Mouse (Mus musculus): ENCODE measurements around the gene Polr2b. TPM values are rescaled to one million over a fixed set of nuclear protein-coding genes. Genes with fewer than 3 reads are reported as not detected.

Gene Polr2b
- polyA plus RNA-seq, 1 experiment from 2014 or later, result 24.9 TPM

- no peak overlapping the region for H3K4me2 ChIP-seq (ENCODE audit: low read depth, low read length)
- no peak overlapping the region for H3K27ac ChIP-seq (ENCODE audit: low read length)
- H3K4me3 ChIP-seq (ENCODE audit: low read depth, low read length), result no peak overlapping the region
- H3K9me3 ChIP-seq (replicated peaks; ENCODE audit: control insufficient read depth, low read length), result no peaks in the 10 kb centered on the region
- H3K4me1 ChIP-seq (ENCODE audit: control insufficient read depth, low read depth, low read length), result peaks cover 5% of the 10 kb centered on the region
- ATAC-seq (ENCODE audit: low read depth), result no peak
- 34% methylated on average over 6 of the region's 6 CpGs for WGBS (ENCODE audit: insufficient replicate concordance)
- H3K36me3 ChIP-seq (ENCODE audit: control insufficient read depth, insufficient read depth), result no peaks in the 10 kb centered on the region
- no peak overlapping the region for H3K9ac ChIP-seq (ENCODE audit: low read depth, low read length)
- H3K27me3 ChIP-seq (ENCODE audit: control insufficient read depth, insufficient read depth, low read depth, low read length), result no peaks in the 10 kb centered on the region
Observed at GRCm38 (mm10) chr5:77385900-77386595, 76.1 kb downstream of the Polr2b start.

GRCm38 (mm10) chr5:77386596-77387413 is 76.9 kb downstream of the Polr2b start:
- Histone ChIP-seq H3K4me3 (ENCODE audit: low read depth, low read length) (no peak overlapping the region), H3K9ac (ENCODE audit: low read depth, low read length) (no peak overlapping the region), H3K27ac (ENCODE audit: low read length) (no peak overlapping the region), H3K27me3 (ENCODE audit: control insufficient read depth, insufficient read depth, low read depth, low read length) (no peaks in the 10 kb centered on the region), H3K4me1 (ENCODE audit: control insufficient read depth, low read depth, low read length) (peaks cover 5% of the 10 kb centered on the region), H3K9me3 (replicated peaks; ENCODE audit: control insufficient read depth, low read length) (no peaks in the 10 kb centered on the region), H3K36me3 (ENCODE audit: control insufficient read depth, insufficient read depth) (no peaks in the 10 kb centered on the region), H3K4me2 (ENCODE audit: low read depth, low read length) (no peak overlapping the region)
- peak; percentile 16; the same call in 1 of the 2 replicates for ATAC-seq (ENCODE audit: low read depth)
- WGBS (ENCODE audit: insufficient replicate concordance), result 24% methylated on average over 10 of the region's 10 CpGs

DNA sequence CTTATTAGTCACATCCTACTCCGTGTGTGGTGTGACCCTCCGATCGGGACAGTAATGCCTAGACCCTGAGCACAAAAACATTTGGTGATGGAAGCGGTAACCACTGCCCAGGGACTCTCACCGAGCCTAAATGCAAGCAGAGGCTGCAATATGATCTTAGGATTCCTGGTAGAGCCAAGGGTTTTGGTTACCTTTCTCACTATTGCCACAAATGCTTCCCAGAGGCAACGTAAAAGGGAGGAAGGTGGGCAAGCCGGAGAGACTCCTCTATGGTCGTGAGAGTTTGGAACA is 77.4 kb downstream of the Polr2b start:
- WGBS (ENCODE audit: insufficient replicate concordance), result 66% methylated on average over 8 of the region's 8 CpGs
- no peak overlapping the region for H3K4me3 ChIP-seq (ENCODE audit: low read depth, low read length)
- no peak overlapping the region for H3K9ac ChIP-seq (ENCODE audit: low read depth, low read length)
- H3K9me3 ChIP-seq (replicated peaks; ENCODE audit: control insufficient read depth, low read length), result no peaks in the 10 kb centered on the region
- no peaks in the 10 kb centered on the region for H3K36me3 ChIP-seq (ENCODE audit: control insufficient read depth, insufficient read depth)
- H3K4me1 ChIP-seq (ENCODE audit: control insufficient read depth, low read depth, low read length), result peaks cover 5% of the 10 kb centered on the region
- ATAC-seq (ENCODE audit: low read depth), result no peak
- no peak overlapping the region for H3K4me2 ChIP-seq (ENCODE audit: low read depth, low read length)
- H3K27me3 ChIP-seq (ENCODE audit: control insufficient read depth, insufficient read depth, low read depth, low read length), result no peaks in the 10 kb centered on the region
- H3K27ac ChIP-seq (ENCODE audit: low read length), result no peak overlapping the region

GRCm38 (mm10) chr5:77388359-77388758 is 78.4 kb downstream of the Polr2b start:
- WGBS (ENCODE audit: insufficient replicate concordance), result 57% methylated on average over 6 of the region's 6 CpGs
- Histone ChIP-seq H3K4me3 (ENCODE audit: low read depth, low read length) (no peak overlapping the region), H3K27me3 (ENCODE audit: control insufficient read depth, insufficient read depth, low read depth, low read length) (no peaks in the 10 kb centered on the region), H3K36me3 (ENCODE audit: control insufficient read depth, insufficient read depth) (no peaks in the 10 kb centered on the region), H3K4me1 (ENCODE audit: control insufficient read depth, low read depth, low read length) (peaks cover 5% of the 10 kb centered on the region), H3K9ac (ENCODE audit: low read depth, low read length) (no peak overlapping the region), H3K9me3 (replicated peaks; ENCODE audit: control insufficient read depth, low read length) (no peaks in the 10 kb centered on the region), H3K4me2 (ENCODE audit: low read depth, low read length) (no peak overlapping the region), H3K27ac (ENCODE audit: low read length) (no peak overlapping the region)
- no peak for ATAC-seq (ENCODE audit: low read depth)

GRCm38 (mm10) chr5:77390272-77390671 is 80.3 kb downstream of the Polr2b start:
- no peaks in the 10 kb centered on the region for H3K36me3 ChIP-seq (ENCODE audit: control insufficient read depth, insufficient read depth)
- H3K9ac ChIP-seq (ENCODE audit: low read depth, low read length), result no peak overlapping the region
- no peak overlapping the region for H3K4me3 ChIP-seq (ENCODE audit: low read depth, low read length)
- H3K4me2 ChIP-seq (ENCODE audit: low read depth, low read length), result no peak overlapping the region
- H3K9me3 ChIP-seq (replicated peaks; ENCODE audit: control insufficient read depth, low read length), result no peaks in the 10 kb centered on the region
- H3K27me3 ChIP-seq (ENCODE audit: control insufficient read depth, insufficient read depth, low read depth, low read length), result no peaks in the 10 kb centered on the region
- WGBS (ENCODE audit: insufficient replicate concordance), result 73% methylated on average over 2 of the region's 2 CpGs
- no peak overlapping the region for H3K27ac ChIP-seq (ENCODE audit: low read length)
- no peaks in the 10 kb centered on the region for H3K4me1 ChIP-seq (ENCODE audit: control insufficient read depth, low read depth, low read length)
- no peak for ATAC-seq (ENCODE audit: low read depth)

DNA sequence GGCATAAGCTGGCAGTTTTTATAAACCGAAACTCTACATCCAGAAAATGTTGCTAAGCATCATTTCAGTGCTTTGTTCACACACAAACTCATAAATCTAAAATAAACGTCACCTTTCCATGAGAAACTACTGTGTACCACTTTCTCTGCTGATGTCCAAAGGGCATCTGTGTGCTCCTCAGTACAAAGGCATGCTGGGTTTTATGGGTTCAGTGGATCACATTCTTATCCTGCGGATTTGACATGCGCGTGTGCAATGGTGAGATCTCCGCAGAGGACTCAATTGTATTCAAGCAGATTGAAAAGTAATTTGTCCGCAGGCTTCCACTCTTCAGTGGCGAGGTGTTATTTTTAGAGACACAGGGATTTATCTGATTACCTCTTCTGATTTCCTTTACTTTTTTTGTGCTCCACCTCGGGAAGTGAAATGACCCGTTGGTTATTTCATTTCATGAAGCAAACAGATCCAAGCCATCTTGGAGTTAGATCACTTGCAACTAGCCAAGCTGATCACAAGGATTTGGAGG is 83.2 kb downstream of the Polr2b start:
- Histone ChIP-seq H3K4me1 (ENCODE audit: control insufficient read depth, low read depth, low read length) (no peaks in the 10 kb centered on the region), H3K4me2 (ENCODE audit: low read depth, low read length) (no peak overlapping the region), H3K9me3 (replicated peaks; ENCODE audit: control insufficient read depth, low read length) (no peaks in the 10 kb centered on the region), H3K27me3 (ENCODE audit: control insufficient read depth, insufficient read depth, low read depth, low read length) (no peaks in the 10 kb centered on the region), H3K36me3 (ENCODE audit: control insufficient read depth, insufficient read depth) (no peaks in the 10 kb centered on the region), H3K27ac (ENCODE audit: low read length) (no peak overlapping the region), H3K9ac (ENCODE audit: low read depth, low read length) (no peak overlapping the region), H3K4me3 (ENCODE audit: low read depth, low read length) (no peak overlapping the region)
- 68% methylated on average over 10 of the region's 10 CpGs for WGBS (ENCODE audit: insufficient replicate concordance)
- ATAC-seq (ENCODE audit: low read depth), result no peak

DNA sequence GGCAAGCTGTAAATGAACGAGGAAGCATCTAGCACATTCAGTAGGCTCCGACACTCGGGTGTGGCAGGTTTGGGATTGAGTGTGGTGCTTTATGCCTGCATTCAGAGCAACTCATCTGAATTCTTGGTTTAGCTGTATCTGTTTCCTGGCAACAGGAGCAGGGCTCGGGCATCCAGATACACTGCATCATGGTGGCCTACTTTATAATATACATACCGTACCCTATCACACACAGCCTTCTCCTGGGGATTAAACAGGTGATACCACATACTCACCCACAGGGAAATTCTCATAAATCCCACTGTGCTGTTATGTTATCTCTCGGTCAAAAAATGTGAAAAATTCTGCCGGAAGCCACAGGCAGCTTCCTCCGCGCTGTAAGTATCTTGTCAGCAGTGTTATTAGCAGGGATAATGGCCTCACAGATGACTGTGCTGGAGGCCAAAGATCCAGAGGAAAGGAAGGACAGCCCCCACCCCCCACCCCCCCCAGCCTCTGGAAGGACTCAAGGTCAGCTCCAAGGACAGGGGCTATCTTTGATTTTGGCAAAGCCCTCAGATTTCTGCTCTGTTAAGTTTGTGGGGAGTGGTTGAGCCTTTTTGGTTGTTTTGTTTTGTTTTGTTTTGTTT is 84.2 kb downstream of the Polr2b start:
- 64% methylated on average over 9 of the region's 9 CpGs for WGBS (ENCODE audit: insufficient replicate concordance)

GRCm38 (mm10) chr5:77398285-77399057 is 88.5 kb downstream of the Polr2b start:
- no peaks in the 10 kb centered on the region for H3K4me1 ChIP-seq (ENCODE audit: control insufficient read depth, low read depth, low read length)
- H3K27me3 ChIP-seq (ENCODE audit: control insufficient read depth, insufficient read depth, low read depth, low read length), result no peaks in the 10 kb centered on the region
- H3K4me2 ChIP-seq (ENCODE audit: low read depth, low read length), result no peak overlapping the region
- H3K4me3 ChIP-seq (ENCODE audit: low read depth, low read length), result no peak overlapping the region
- no peaks in the 10 kb centered on the region for H3K36me3 ChIP-seq (ENCODE audit: control insufficient read depth, insufficient read depth)
- ATAC-seq (ENCODE audit: low read depth), result no peak
- 61% methylated on average over 14 of the region's 14 CpGs for WGBS (ENCODE audit: insufficient replicate concordance)
- H3K27ac ChIP-seq (ENCODE audit: low read length), result no peak overlapping the region
- no peaks in the 10 kb centered on the region for H3K9me3 ChIP-seq (replicated peaks; ENCODE audit: control insufficient read depth, low read length)
- H3K9ac ChIP-seq (ENCODE audit: low read depth, low read length), result no peak overlapping the region

More for the DNA sequence above, 84.2 kb downstream of the Polr2b start:
- H3K9me3 ChIP-seq (replicated peaks; ENCODE audit: control insufficient read depth, low read length), result no peaks in the 10 kb centered on the region
- H3K27ac ChIP-seq (ENCODE audit: low read length), result no peak overlapping the region
- H3K4me2 ChIP-seq (ENCODE audit: low read depth, low read length), result no peak overlapping the region
- ATAC-seq (ENCODE audit: low read depth), result no peak
- no peaks in the 10 kb centered on the region for H3K36me3 ChIP-seq (ENCODE audit: control insufficient read depth, insufficient read depth)
- H3K9ac ChIP-seq (ENCODE audit: low read depth, low read length), result no peak overlapping the region
- H3K4me1 ChIP-seq (ENCODE audit: control insufficient read depth, low read depth, low read length), result no peaks in the 10 kb centered on the region
- H3K27me3 ChIP-seq (ENCODE audit: control insufficient read depth, insufficient read depth, low read depth, low read length), result no peaks in the 10 kb centered on the region
- H3K4me3 ChIP-seq (ENCODE audit: low read depth, low read length), result no peak overlapping the region
